Mouse (Mus musculus) adrenal gland, postnatal 36 days (tissue): ENCODE data around the gene Ngfr. TPM values are rescaled to one million over a fixed set of nuclear protein-coding genes. Genes with fewer than 3 reads are reported as not detected.

Source experiments
- DNase-seq, 2 experiments: peaks; one replicate each; pipeline ENCODE4 v3.0.0; 2021; ENCODE audit warnings: mixed read lengths in 1 of 2
- total RNA-seq, 2 experiments: library from RNA; stranded (reverse); gene quantifications; 2 replicates each; pipeline ENCODE4 v1.2.3; 2021

The Ngfr gene
- total RNA-seq, 2 experiments from 2014 or later, result 3.6 to 4.0 TPM

- peak; percentile 89 to 94 for DNase-seq
These were observed 67.0 kb downstream of the Ngfr start for GRCm38 (mm10) chr11:95520456-95521072.

GRCm38 (mm10) chr11:95519996-95520395 lies 67.5 kb downstream of the Ngfr start:
- no peak for DNase-seq

- DNase-seq, result no peak
These were observed 68.2 kb downstream of the Ngfr start for GRCm38 (mm10) chr11:95519299-95519698.

Other genes with a start within 250 kb of the Ngfr start
- gene Slc35b1, start 203.0 kb downstream of the Ngfr start, total RNA-seq, result 10 to 100 TPM; 70.3 to 75.0 TPM
- gene Spop, start 173.7 kb downstream of the Ngfr start, total RNA-seq, result 100 to 1,000 TPM; 154 TPM
- gene Nxph3, start 73.2 kb downstream of the Ngfr start, total RNA-seq, result 1 to 10 TPM; 1.6 to 6.0 TPM
- 100 to 1,000 TPM; 324 to 358 TPM for gene Phb, start 79.2 kb upstream of the Ngfr start, total RNA-seq
- gene Zfp652, start 124.9 kb upstream of the Ngfr start, total RNA-seq, result 10 to 100 TPM; 40.2 to 47.4 TPM
- gene B130006D01Rik, start 135.9 kb upstream of the Ngfr start, total RNA-seq, result under 1 TPM; 0.53 to 0.73 TPM
- 100 to 1,000 TPM; 119 to 160 TPM for gene Phospho1, start 236.8 kb upstream of the Ngfr start, total RNA-seq
- 10 to 100 TPM; 14.3 to 30.9 TPM for gene Gngt2, start 249.5 kb upstream of the Ngfr start, total RNA-seq